Mouse (Mus musculus): ENCODE measurements around the gene C1qtnf2.

The C1qtnf2 gene

GRCm38 (mm10) chr11:43483122-43483792, 9.2 kb downstream of the C1qtnf2 start:
- DNase-seq (ENCODE audit: low spot score in 2 of 2): no peak

GRCm38 (mm10) chr11:43484057-43484456, 10.0 kb downstream of the C1qtnf2 start:
- DNase-seq (ENCODE audit: low spot score in 2 of 2): no peak

- no peak for DNase-seq (ENCODE audit: low spot score in 2 of 2)
Observed at GRCm38 (mm10) chr11:43484652-43485051, 10.6 kb downstream of the C1qtnf2 start.

GRCm38 (mm10) chr11:43485855-43486254, 11.8 kb downstream of the C1qtnf2 start:
- DNase-seq (ENCODE audit: low spot score in 2 of 2): no peak

- DNase-seq (ENCODE audit: low spot score in 2 of 2): peak; percentile 35 to 67
Observed at GRCm38 (mm10) chr11:43492663-43493062, 18.6 kb downstream of the C1qtnf2 start.

- DNase-seq (ENCODE audit: low spot score in 2 of 2): peak; percentile 43 to 78
Observed at GRCm38 (mm10) chr11:43493815-43494409, 19.8 kb downstream of the C1qtnf2 start.

GRCm38 (mm10) chr11:43495037-43495436, 21.0 kb downstream of the C1qtnf2 start:
- DNase-seq (ENCODE audit: low spot score in 2 of 2): no peak

GRCm38 (mm10) chr11:43495532-43495931, 21.5 kb downstream of the C1qtnf2 start:
- peak; percentile 46 to 48 for DNase-seq (ENCODE audit: low spot score in 2 of 2)

GRCm38 (mm10) chr11:43501256-43501655, 27.2 kb downstream of the C1qtnf2 start:
- no peak for DNase-seq (ENCODE audit: low spot score in 2 of 2)

GRCm38 (mm10) chr11:43505188-43505587, 31.1 kb downstream of the C1qtnf2 start:
- no peak for DNase-seq (ENCODE audit: low spot score in 2 of 2)

- no peak for DNase-seq (ENCODE audit: low spot score in 2 of 2)
Observed at GRCm38 (mm10) chr11:43507976-43508375, 33.9 kb downstream of the C1qtnf2 start.

GRCm38 (mm10) chr11:43509878-43510277, 35.8 kb downstream of the C1qtnf2 start:
- no peak for DNase-seq (ENCODE audit: low spot score in 2 of 2)

GRCm38 (mm10) chr11:43512661-43513190, 38.6 kb downstream of the C1qtnf2 start:
- no peak for DNase-seq (ENCODE audit: low spot score in 2 of 2)

GRCm38 (mm10) chr11:43516344-43517021, 42.4 kb downstream of the C1qtnf2 start:
- DNase-seq (ENCODE audit: low spot score in 2 of 2): no peak

- no peak for DNase-seq (ENCODE audit: low spot score in 2 of 2)
Observed at GRCm38 (mm10) chr11:43517641-43518040, 43.6 kb downstream of the C1qtnf2 start.

GRCm38 (mm10) chr11:43518086-43518485, 44.0 kb downstream of the C1qtnf2 start:
- DNase-seq (ENCODE audit: low spot score in 2 of 2): no peak

GRCm38 (mm10) chr11:43518821-43519220, 44.7 kb downstream of the C1qtnf2 start:
- no peak for DNase-seq (ENCODE audit: low spot score in 2 of 2)

- no peak for DNase-seq (ENCODE audit: low spot score in 2 of 2)
Observed at GRCm38 (mm10) chr11:43520521-43520920, 46.4 kb downstream of the C1qtnf2 start.

GRCm38 (mm10) chr11:43528078-43528682, 54.1 kb downstream of the C1qtnf2 start:
- DNase-seq (ENCODE audit: low spot score in 2 of 2): peak; percentile 8 to 17

- DNase-seq (ENCODE audit: low spot score in 2 of 2): peak in 1 of 2 experiments; percentile 48
Observed at GRCm38 (mm10) chr11:43528683-43529499, 54.8 kb downstream of the C1qtnf2 start, which contains the start of gene Ccnjl. Gene Ccnjl, plus strand, starts transcription at chr11:43528784.

- DNase-seq (ENCODE audit: low spot score in 2 of 2): no peak
Observed at GRCm38 (mm10) chr11:43530043-43530442, 56.0 kb downstream of the C1qtnf2 start.
